Mouse (Mus musculus) liver, embryonic 14.5 days (tissue): ENCODE measurements at regions not wholly inside any gene's neighbourhood (a gene's known extent, or its start where the extent isn't known, plus 50 kb on each side); places are given as distances from the start of the nearest gene placed in this dataset.
"Not testable (repeated sequence)": the region's sequence is repeated elsewhere in the genome, so short reads cannot be mapped to it uniquely, and the experiment has no call there.

Experiments
- ATAC-seq: fragments of 200-750 bp; cut with Nextera tagmentation; 2 replicates; pipeline ENCODE4 v1.8.0; 2017; ENCODE audit warnings: moderate number of reproducible peaks, mild to moderate bottlenecking, moderate library complexity; ENCODE audit not compliant: insufficient read depth
- DNase-seq, 3 experiments: peaks; one replicate each; pipeline ENCODE4 v3.0.0-alpha.2; 2012 to 2013; ENCODE audit warnings: low read depth in 3 of 3, low spot score in 3 of 3
- H3K27ac ChIP-seq: fragments of 300-500 bp; sonication (generic); 2 replicates; pipeline ENCODE4 v1.5.1; 2014; ENCODE audit warnings: moderate library complexity, mild to moderate bottlenecking, control low read depth, inconsistent platforms
- H3K27me3 ChIP-seq: fragments of 300-500 bp; sonication (generic); 2 replicates; pipeline ENCODE4 v1.6.1; 2014; ENCODE audit warnings: mild to moderate bottlenecking, low read length, moderate library complexity; ENCODE audit not compliant: control insufficient read depth, insufficient read depth
- H3K36me3 ChIP-seq: fragments of 300-500 bp; sonication (generic); replicated peaks from 2 replicates; pipeline ENCODE4 v1.6.1; 2014; ENCODE audit warnings: low read depth; ENCODE audit not compliant: control insufficient read depth, insufficient read depth
- H3K4me1 ChIP-seq, 2 experiments: fragments of 200-500 bp in 1 of 2; fragments of 300-500 bp in 1 of 2; sonication (generic) in 1 of 2; replicated peaks; 2 replicates each; pipeline ENCODE4 v1.6.1; 2012 to 2014; ENCODE audit warnings: antibody characterized with exemption in 1 of 2, inconsistent platforms in 1 of 2, low read length in 1 of 2; ENCODE audit not compliant: control insufficient read depth in 2 of 2, insufficient read depth in 2 of 2
- H3K4me2 ChIP-seq: fragments of 300-500 bp; sonication (generic); 2 replicates; pipeline ENCODE4 v1.6.1; 2014; ENCODE audit warnings: low read depth, mild to moderate bottlenecking, control low read depth, moderate library complexity
- H3K4me3 ChIP-seq, 2 experiments: fragments of 200-500 bp in 1 of 2; fragments of 300-500 bp in 1 of 2; sonication (generic) in 1 of 2; 2 replicates each; pipeline ENCODE4 v1.5.1; 2012 to 2014; ENCODE audit warnings: low read depth in 2 of 2, low read length in 2 of 2, mild to moderate bottlenecking in 2 of 2, control low read depth in 1 of 2, inconsistent platforms in 1 of 2, moderate library complexity in 1 of 2; ENCODE audit not compliant: insufficient read depth in 1 of 2
- H3K9ac ChIP-seq: fragments of 300-500 bp; sonication (generic); replicated peaks from 2 replicates; pipeline ENCODE4 v1.6.1; 2014; ENCODE audit warnings: mild to moderate bottlenecking, control low read depth, moderate library complexity
- H3K9me3 ChIP-seq: fragments of 300-500 bp; sonication (generic); 2 replicates; pipeline ENCODE4 v1.6.1; 2016; ENCODE audit warnings: low read length, mixed read lengths; ENCODE audit not compliant: control insufficient read depth
- CTCF ChIP-seq: IDR thresholded peaks from 2 replicates; pipeline ENCODE4 v1.5.1; 2016; ENCODE audit warnings: antibody characterized with exemption, low read depth, control low read depth
- EP300 ChIP-seq: IDR thresholded peaks from 2 replicates; pipeline ENCODE4 v1.6.1; 2016; ENCODE audit warnings: antibody characterized with exemption, low read depth
- WGBS: fragments of 180-500 bp; shearing (Covaris S2); extraction: QIAGEN DNeasy Blood & Tissue Kit; methylation state at CpG from one replicate; pipeline ENCODE4 v1.1.7; 2014; ENCODE audit not compliant: insufficient replicate concordance; 5-methylcytosine and 5-hydroxymethylcytosine counted together

GRCm38 (mm10) chr13:52129466-52129865 is 283.0 kb downstream of the Gadd45g start:
- H3K4me3 ChIP-seq, result no peak overlapping the region
- no peak overlapping the region for H3K27ac ChIP-seq
- no peaks in the 10 kb centered on the region for H3K36me3 ChIP-seq
- TF ChIP-seq EP300 (no peak), CTCF (no peak)
- 54% methylated on average over 4 of the region's 4 CpGs for WGBS
- no peaks in the 10 kb centered on the region for H3K27me3 ChIP-seq
- no peaks in the 10 kb centered on the region for H3K4me1 ChIP-seq
- ATAC-seq (no peak), DNase-seq (no peak)
- no peak overlapping the region for H3K9ac ChIP-seq
- H3K4me2 ChIP-seq, result no peak overlapping the region
- H3K9me3 ChIP-seq, result no peaks in the 10 kb centered on the region

- ATAC-seq (no peak), DNase-seq (no peak)
- TF ChIP-seq EP300 (no peak), CTCF (no peak)
These were observed 286.7 kb downstream of the Gadd45g start for GRCm38 (mm10) chr13:52133202-52133601.

GRCm38 (mm10) chr13:52138331-52138945 is 292.0 kb downstream of the Gadd45g start:
- no peaks in the 10 kb centered on the region for H3K27me3 ChIP-seq
- no peak for DNase-seq
- WGBS, result 53% methylated on average over 6 of the region's 6 CpGs
- no peak overlapping the region for H3K27ac ChIP-seq
- H3K36me3 ChIP-seq, result no peaks in the 10 kb centered on the region
- no peak overlapping the region for H3K4me2 ChIP-seq
- ATAC-seq, result no peak
- H3K9ac ChIP-seq, result no peak overlapping the region
- no peak for TF ChIP-seq CTCF
- TF ChIP-seq EP300, result no peak
- H3K4me1 ChIP-seq, result no peaks in the 10 kb centered on the region
- no peak overlapping the region for H3K4me3 ChIP-seq
- no peaks in the 10 kb centered on the region for H3K9me3 ChIP-seq

More at GRCm38 (mm10) chr13:52133202-52133601, 286.7 kb downstream of the Gadd45g start:
- H3K27me3 ChIP-seq, result no peaks in the 10 kb centered on the region
- no peak overlapping the region for H3K4me2 ChIP-seq
- H3K9me3 ChIP-seq, result no peaks in the 10 kb centered on the region
- H3K27ac ChIP-seq, result no peak overlapping the region
- no peak overlapping the region for H3K4me3 ChIP-seq
- no peaks in the 10 kb centered on the region for H3K4me1 ChIP-seq
- H3K36me3 ChIP-seq, result no peaks in the 10 kb centered on the region
- no peak overlapping the region for H3K9ac ChIP-seq
- WGBS, result 49% methylated on average over 3 of the region's 3 CpGs

- Histone ChIP-seq H3K36me3 (no peaks in the 10 kb centered on the region), H3K27ac (no peak overlapping the region), H3K4me3 (no peak overlapping the region), H3K9ac (no peak overlapping the region), H3K9me3 (no peaks in the 10 kb centered on the region), H3K27me3 (no peaks in the 10 kb centered on the region), H3K4me1 (no peaks in the 10 kb centered on the region), H3K4me2 (no peak overlapping the region)
- ATAC-seq (no peak), DNase-seq (no peak)
- 49% methylated on average over 15 of the region's 15 CpGs for WGBS
- no peak for TF ChIP-seq CTCF
- no peak for TF ChIP-seq EP300
These were observed 292.8 kb downstream of the Gadd45g start for GRCm38 (mm10) chr13:52139140-52139809.

GRCm38 (mm10) chr13:52140221-52140620 is 293.7 kb downstream of the Gadd45g start:
- Histone ChIP-seq H3K36me3 (no peaks in the 10 kb centered on the region), H3K9me3 (no peaks in the 10 kb centered on the region), H3K9ac (no peak overlapping the region), H3K4me1 (no peaks in the 10 kb centered on the region), H3K4me2 (no peak overlapping the region), H3K4me3 (no peak overlapping the region), H3K27me3 (no peaks in the 10 kb centered on the region), H3K27ac (no peak overlapping the region)
- ATAC-seq (no peak), DNase-seq (no peak)
- no peak for TF ChIP-seq EP300
- TF ChIP-seq CTCF, result no peak
- 59% methylated on average over 6 of the region's 6 CpGs for WGBS

GRCm38 (mm10) chr13:52144066-52144465 is 297.6 kb downstream of the Gadd45g start:
- WGBS, result 40% methylated on average over 1 of the region's 1 CpGs
- not testable (repeated sequence) for DNase-seq, H3K9ac ChIP-seq, H3K4me2 ChIP-seq, H3K9me3 ChIP-seq, ATAC-seq, H3K27ac ChIP-seq, H3K36me3 ChIP-seq, H3K4me1 ChIP-seq, H3K27me3 ChIP-seq, H3K4me3 ChIP-seq
